Mouse (Mus musculus) small intestine, adult 2 months (tissue): Measurements from ENCODE around the gene Cers6. TPM values are rescaled to one million over a fixed set of nuclear protein-coding genes. Genes with fewer than 3 reads are reported as not detected.

Source experiments
- H3K27ac ChIP-seq: fragments of 200-500 bp; 2 replicates; pipeline ENCODE4 v1.5.1; 2012; ENCODE audit warnings: low read depth, low read length, control low read depth, inconsistent platforms; ENCODE audit not compliant: insufficient read depth
- H3K27me3 ChIP-seq: fragments of 200-500 bp; 2 replicates; pipeline ENCODE4 v1.6.1; 2012; ENCODE audit warnings: mild to moderate bottlenecking, moderate library complexity, low read length, inconsistent platforms; ENCODE audit not compliant: control insufficient read depth, insufficient read depth
- H3K36me3 ChIP-seq: fragments of 200-500 bp; 2 replicates; pipeline ENCODE4 v1.6.1; 2012; ENCODE audit warnings: mild to moderate bottlenecking, low read length, control low read depth, inconsistent platforms; ENCODE audit not compliant: control insufficient read depth, insufficient read depth
- H3K4me1 ChIP-seq: fragments of 200-500 bp; 2 replicates; pipeline ENCODE4 v1.6.1; 2012; ENCODE audit warnings: low read length, inconsistent platforms, mixed read lengths; ENCODE audit not compliant: control insufficient read depth, insufficient read depth, insufficient read length
- H3K4me3 ChIP-seq: fragments of 200-500 bp; 2 replicates; pipeline ENCODE4 v1.5.1; 2012; ENCODE audit warnings: low read depth, mild to moderate bottlenecking, control low read depth, inconsistent platforms, low read length, moderate library complexity
- CTCF ChIP-seq: fragments of 200-500 bp; IDR thresholded peaks from 2 replicates; pipeline ENCODE4 v1.5.1; 2012; ENCODE audit warnings: low read depth, mild to moderate bottlenecking, control low read depth, inconsistent platforms, low read length, moderate library complexity, mixed read lengths; ENCODE audit not compliant: insufficient replicate concordance, insufficient read length; ENCODE audit errors: extremely low read depth
- POLR2A ChIP-seq: fragments of 200-500 bp; IDR thresholded peaks from 2 replicates; pipeline ENCODE4 v1.6.1; 2012; ENCODE audit warnings: low read depth, mild to moderate bottlenecking, control low read depth, inconsistent platforms, low read length, moderate library complexity
- WGBS: fragments of 180-500 bp; shearing (Covaris S2); methylation state at CpG from one replicate; pipeline ENCODE4 v1.1.7; 2018; 5-methylcytosine and 5-hydroxymethylcytosine counted together
- polyA plus RNA-seq: library from polyadenylated mRNA; depleted of rRNA; stranded (reverse); fragments of >200 nt; gene quantifications from 2 replicates; pipeline ENCODE4 v1.2.3, GENCODE M21; 2012

The Cers6 gene
- polyA plus RNA-seq, 1 experiment = 19.4 TPM

GRCm38 (mm10) chr2:68996268-68996667, 135.0 kb downstream of the Cers6 start:
- H3K4me3 ChIP-seq = no peak overlapping the region
- 0 out of 2 replicates have a peak, but pooled peaks cover 3% of the 10 kb centered on the region for H3K36me3 ChIP-seq
- H3K27me3 ChIP-seq = no peaks in the 10 kb centered on the region
- H3K27ac ChIP-seq = no peak overlapping the region
- TF ChIP-seq CTCF (no peak), POLR2A (no peak)
- peaks cover 6% of the 10 kb centered on the region; the same call in 1 of the 2 replicates for H3K4me1 ChIP-seq
- WGBS = 92% methylated on average over 1 of the region's 1 CpGs

GRCm38 (mm10) chr2:69004001-69004400, 142.8 kb downstream of the Cers6 start:
- H3K27me3 ChIP-seq = no peaks in the 10 kb centered on the region
- H3K4me1 ChIP-seq = peaks cover 3% of the 10 kb centered on the region; the same call in 1 of the 2 replicates
- 94% methylated on average over 5 of the region's 5 CpGs for WGBS
- TF ChIP-seq CTCF (no peak), POLR2A (no peak)
- H3K27ac ChIP-seq = no peak overlapping the region
- H3K4me3 ChIP-seq = no peak overlapping the region
- H3K36me3 ChIP-seq = peaks cover 9% of the 10 kb centered on the region

- TF ChIP-seq POLR2A (no peak), CTCF (no peak)
- Histone ChIP-seq H3K27me3 (no peaks in the 10 kb centered on the region), H3K27ac (no peak overlapping the region), H3K4me1 (peaks cover 5% of the 10 kb centered on the region; the same call in 1 of the 2 replicates), H3K36me3 (no peaks in the 10 kb centered on the region), H3K4me3 (no peak overlapping the region)
- WGBS = 78% methylated on average over 7 of the region's 7 CpGs
Observed at GRCm38 (mm10) chr2:69011392-69011791, 150.2 kb downstream of the Cers6 start.

- Histone ChIP-seq H3K36me3 (no peaks in the 10 kb centered on the region), H3K27ac (no peak overlapping the region), H3K4me3 (no peak overlapping the region), H3K4me1 (peaks cover 5% of the 10 kb centered on the region; the same call in 1 of the 2 replicates), H3K27me3 (no peaks in the 10 kb centered on the region)
- no peak for TF ChIP-seq CTCF
- no peak for TF ChIP-seq POLR2A
- WGBS = 83% methylated on average over 2 of the region's 2 CpGs
Observed at GRCm38 (mm10) chr2:69011860-69012259, 150.6 kb downstream of the Cers6 start.

GRCm38 (mm10) chr2:69014241-69014640, 153.0 kb downstream of the Cers6 start:
- Histone ChIP-seq H3K27me3 (no peaks in the 10 kb centered on the region), H3K36me3 (no peaks in the 10 kb centered on the region), H3K4me3 (no peak overlapping the region), H3K27ac (no peak overlapping the region), H3K4me1 (peaks cover 5% of the 10 kb centered on the region; the same call in 1 of the 2 replicates)
- 92% methylated on average over 9 of the region's 9 CpGs for WGBS
- TF ChIP-seq POLR2A (no peak), CTCF (no peak)

- no peak overlapping the region for H3K4me3 ChIP-seq
- H3K27ac ChIP-seq = no peak overlapping the region
- WGBS = 87% methylated on average over 9 of the region's 9 CpGs
- TF ChIP-seq CTCF = no peak
- TF ChIP-seq POLR2A = no peak
- no peaks in the 10 kb centered on the region for H3K27me3 ChIP-seq
- H3K36me3 ChIP-seq = no peaks in the 10 kb centered on the region
- peaks cover 5% of the 10 kb centered on the region; the same call in 1 of the 2 replicates for H3K4me1 ChIP-seq
Observed at GRCm38 (mm10) chr2:69015172-69015724, 154.0 kb downstream of the Cers6 start.

- 69% methylated on average over 5 of the region's 5 CpGs for WGBS
- H3K4me1 ChIP-seq = peaks cover 7% of the 10 kb centered on the region; the same call in 1 of the 2 replicates
- TF ChIP-seq CTCF = no peak
- no peak for TF ChIP-seq POLR2A
- no peak overlapping the region for H3K4me3 ChIP-seq
- H3K27me3 ChIP-seq = no peaks in the 10 kb centered on the region
- no peak overlapping the region for H3K27ac ChIP-seq
- H3K36me3 ChIP-seq = no peaks in the 10 kb centered on the region
Observed at GRCm38 (mm10) chr2:69015822-69016221, 154.6 kb downstream of the Cers6 start.
